In the genomic region with DNA sequence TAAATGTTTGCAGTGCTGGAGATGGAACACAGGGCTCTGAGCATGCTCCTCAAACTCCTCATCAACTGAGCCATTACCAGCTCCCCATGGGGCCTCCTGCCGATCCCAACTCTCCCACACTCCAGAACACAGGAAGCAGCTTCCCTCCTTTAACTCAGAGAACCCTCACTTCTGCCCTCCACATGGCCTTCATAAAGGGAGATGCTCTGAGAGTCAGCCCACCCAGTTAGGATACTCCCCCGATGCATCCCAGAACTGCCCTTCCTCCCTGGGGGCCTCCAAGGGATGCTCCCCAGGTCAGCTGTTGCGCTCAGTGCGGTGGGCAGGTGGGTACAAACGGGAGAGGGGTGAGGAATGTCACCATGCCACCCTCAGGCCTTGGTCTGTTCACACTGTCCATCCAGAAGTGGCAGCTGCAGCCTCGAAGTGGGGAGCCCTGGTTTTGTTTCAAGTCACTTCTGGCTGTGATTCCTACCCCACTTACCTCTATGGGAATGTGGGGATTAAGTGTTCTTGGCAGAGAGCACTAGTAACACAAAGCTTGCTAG, we compare ENCODE assay signal across 26 mouse cellular contexts. TPM values are rescaled to one million over a fixed set of nuclear protein-coding genes. Genes with fewer than 3 reads are reported as not detected.
DNase-seq lines count a peak whose midpoint lies in the region; ATAC-seq and TF ChIP-seq lines count a peak whose summit lies in the region.
"Had no signal": no experiment of that assay in that cellular context is flagged by ENCODE, and none has a peak within 500 bp of the region (broad histone marks: within the 10 kb centered on the region; RNA-seq: fewer than 3 reads in every experiment).

No protein-coding gene starts in this region.

- intact Hi-C loops in gastrocnemius, adult 2 months (cut with DNase I), result no loop called here

- H3K4me3 ChIP-seq in gastrocnemius, adult 2 months, result no peak overlapping the region
- no peak overlapping the region for H3K4me3 ChIP-seq in heart, embryonic 16.5 days (ENCODE audit: low read length)
- H3K4me3 ChIP-seq in limb, embryonic 15.5 days, result no peak overlapping the region
- H3K4me3 ChIP-seq: hindbrain, embryonic 13.5 days; intestine, embryonic 15.5 days; layer of hippocampus, adult 2 months; left cerebral cortex, adult 2 months; neural tube, embryonic 12.5 days had no signal

- no peak overlapping the region for H3K9ac ChIP-seq in heart, embryonic 16.5 days (ENCODE audit: low read length)
- no peak overlapping the region for H3K9ac ChIP-seq in limb, embryonic 15.5 days
- H3K9ac ChIP-seq: hindbrain, embryonic 13.5 days; intestine, embryonic 15.5 days; neural tube, embryonic 12.5 days had no signal

- no peak for ATAC-seq in heart, embryonic 16.5 days (replicated peaks; ENCODE audit: extremely low read depth, insufficient read depth, low FRiP score)
- ATAC-seq in limb, embryonic 15.5 days (ENCODE audit: insufficient number of reproducible peaks, low FRiP score, low TSS enrichment, low read depth), result no peak
- ATAC-seq: intestine, embryonic 15.5 days had no signal

- no peaks in the 10 kb centered on the region for H3K27me3 ChIP-seq in heart, embryonic 16.5 days (ENCODE audit: control insufficient read depth, insufficient read depth, low read length)
- H3K27me3 ChIP-seq in limb, embryonic 15.5 days, result no peaks in the 10 kb centered on the region
- H3K27me3 ChIP-seq: hindbrain, embryonic 13.5 days; intestine, embryonic 15.5 days; neural tube, embryonic 12.5 days had no signal

- peaks cover 42% of the 10 kb centered on the region for H3K4me1 ChIP-seq in heart, embryonic 16.5 days (ENCODE audit: control insufficient read depth, insufficient read depth, low read length)
- peaks cover 35% of the 10 kb centered on the region for H3K4me1 ChIP-seq in limb, embryonic 15.5 days

- H3K4me2 ChIP-seq in heart, embryonic 16.5 days (ENCODE audit: low read depth, low read length), result no peak overlapping the region
- H3K4me2 ChIP-seq in limb, embryonic 15.5 days, result no peak overlapping the region
- H3K4me2 ChIP-seq: hindbrain, embryonic 13.5 days; intestine, embryonic 15.5 days; neural tube, embryonic 12.5 days had no signal

- no peaks in the 10 kb centered on the region for H3K9me3 ChIP-seq in heart, embryonic 16.5 days (replicated peaks; ENCODE audit: control insufficient read depth, low read length)
- H3K9me3 ChIP-seq in limb, embryonic 15.5 days, result no peaks in the 10 kb centered on the region
- H3K9me3 ChIP-seq: hindbrain, embryonic 13.5 days; intestine, embryonic 15.5 days; neural tube, embryonic 12.5 days had no signal

- peak overlapping the region; percentile 88 for H3K27ac ChIP-seq in gastrocnemius, adult 2 months
- H3K27ac ChIP-seq in heart, embryonic 16.5 days (ENCODE audit: low read length), result peak overlapping the region; percentile 54
- peak overlapping the region; percentile 50; the same call in 1 of the 2 replicates for H3K27ac ChIP-seq in limb, embryonic 15.5 days
- H3K27ac ChIP-seq: hindbrain, embryonic 13.5 days; layer of hippocampus, adult 2 months; left cerebral cortex, adult 2 months; neural tube, embryonic 12.5 days had no signal

- 0 out of 2 replicates have a peak, but pooled peaks cover 3% of the 10 kb centered on the region for H3K36me3 ChIP-seq in heart, embryonic 16.5 days (ENCODE audit: control insufficient read depth, insufficient read depth)
- no peaks in the 10 kb centered on the region for H3K36me3 ChIP-seq in limb, embryonic 15.5 days
- H3K36me3 ChIP-seq: hindbrain, embryonic 13.5 days; intestine, embryonic 15.5 days; neural tube, embryonic 12.5 days had no signal

- 62% methylated on average over 6 of the region's 6 CpGs for WGBS in heart, embryonic 16.5 days
- 60% methylated on average over 6 of the region's 6 CpGs for WGBS in limb, embryonic 15.5 days

- peak; percentile 30 for DNase-seq in gastrocnemius, adult 2 months
- DNase-seq in gastrocnemius, postnatal 25 days, result no peak
- DNase-seq in heart, adult 8-10 months (ENCODE audit: low spot score), result no peak
- DNase-seq in R1 (ENCODE audit: low read depth, low spot score), result peak; percentile 47
- no peak for DNase-seq in T-cell, adult 2 months (ENCODE audit: low spot score)
- no peak for DNase-seq in layer of hippocampus, adult 9-11 months
- DNase-seq: adrenal gland, postnatal 36 days; cerebellum, adult 9-10 months; kidney, postnatal 10 days; lung, adult 18-20 months; right cerebral cortex, postnatal 14 days; thymus, postnatal 4 days had no signal

- no peak for TF ChIP-seq CTCF in gastrocnemius, adult 2 months (IDR thresholded peaks at IDR 0.05)

RNA-seq across cellular contexts. Expression of gene Ggta1, which starts 28.4 kb away (rescaled TPM):
- 10 to 100 TPM in 1 of 2 experiments, 1 to 10 TPM in 1; 6.3 to 11.2 TPM for total RNA-seq in gastrocnemius, adult 2 months (2021)
- total RNA-seq in gastrocnemius, postnatal 25 days (2021), result 10 to 100 TPM in 1 of 2 experiments, 1 to 10 TPM in 1; 8.7 to 10.2 TPM
- polyA plus RNA-seq in heart, embryonic 16.5 days (2015; fragmentation: Nextera tagmentation; extraction: Ambion mirVana), result 28.6 and 30.9 TPM in 2 replicates
- 10 to 100 TPM in 3 of 4 experiments, 1 to 10 TPM in 1; 9.9 to 18.2 (median 14.5) TPM for total RNA-seq in heart, adult 8-10 months (2022)
- polyA plus RNA-seq in limb, embryonic 15.5 days (2015; fragmentation: Nextera tagmentation; extraction: Ambion mirVana), result 34.2 and 37.5 TPM in 2 replicates

RNA-seq across cellular contexts. Expression of gene 4930402F06Rik, which starts 37.7 kb away (rescaled TPM):
- total RNA-seq in gastrocnemius, adult 2 months (2021), result not detected
- total RNA-seq in gastrocnemius, postnatal 25 days (2021), result not detected
- not detected in 2 replicates for polyA plus RNA-seq in heart, embryonic 16.5 days (2015; fragmentation: Nextera tagmentation; extraction: Ambion mirVana)
- not detected for total RNA-seq in heart, adult 8-10 months (2022)
- not detected in 2 replicates for polyA plus RNA-seq in limb, embryonic 15.5 days (2015; fragmentation: Nextera tagmentation; extraction: Ambion mirVana)
- total RNA-seq: adrenal gland, postnatal 36 days; layer of hippocampus, adult 2 months; left cerebral cortex, adult 2 months; megakaryocyte-erythroid progenitor cell, adult 5-6 weeks had no signal
- polyA plus RNA-seq: cortical plate, adult 2 months; embryonic facial prominence, embryonic 14.5 days; forebrain, embryonic 11.5 days; gonadal fat pad, adult 2 months; hindbrain, embryonic 13.5 days; intestine, embryonic 15.5 days; limb, embryonic 11.5 days; neural tube, embryonic 12.5 days; spleen, adult 2 months had no signal

Comparison
In these comparisons a context has a peak if more than half of its experiments do, and no peak if none do; other contexts are left out.
1. DNase-seq: peak in gastrocnemius, adult 2 months (single experiment) and R1 (single experiment); none in gastrocnemius, postnatal 25 days (single experiment), heart, adult 8-10 months (single experiment), T-cell, adult 2 months (single experiment) and layer of hippocampus, adult 9-11 months (single experiment).
2. Peak in every context shown above with its lines, with median percentiles within 50 percentile points of each other: H3K27ac ChIP-seq.